Mouse (Mus musculus): ENCODE measurements around the gene Fcgbp. TPM values are rescaled to one million over a fixed set of nuclear protein-coding genes. Genes with fewer than 3 reads are reported as not detected.
"Not testable (repeated sequence)": the region's sequence is repeated elsewhere in the genome, so short reads cannot be mapped to it uniquely, and the experiment has no call there.

The Fcgbp gene
- polyA plus RNA-seq, 1 experiment from 2014 or later: 1.6 TPM

GRCm38 (mm10) chr7:28086236-28086635 lies 15.2 kb downstream of the Fcgbp start:
- peaks cover 23% of the 10 kb centered on the region for H3K27me3 ChIP-seq
- in situ Hi-C loops (cut with MboI; ENCODE audit: low pct_unique_long_range_greater_than_20kb): no loop called here
- no peak for DNase-seq (ENCODE audit: low read depth, low spot score)
- no peak for TF ChIP-seq CTCF (IDR thresholded peaks at IDR 0.05)
- CTCF ChIA-PET: no interaction called here
- no peak for ATAC-seq
- POLR2A ChIA-PET: no interaction called here

- TF ChIP-seq CTCF (IDR thresholded peaks at IDR 0.05): no peak
- in situ Hi-C loops (cut with MboI; ENCODE audit: low pct_unique_long_range_greater_than_20kb): no loop called here
- ChIA-PET CTCF (no interaction called here), POLR2A (no interaction called here)
- no peak for DNase-seq (ENCODE audit: low read depth, low spot score)
- peaks cover 26% of the 10 kb centered on the region for H3K27me3 ChIP-seq
- no peak for ATAC-seq
These were observed 22.5 kb downstream of the Fcgbp start for GRCm38 (mm10) chr7:28093541-28093940.

GRCm38 (mm10) chr7:28099101-28099500 lies 28.1 kb downstream of the Fcgbp start:
- POLR2A ChIA-PET: no interaction called here
- no peak for DNase-seq (ENCODE audit: low read depth, low spot score)
- CTCF ChIA-PET: no interaction called here
- no peak for TF ChIP-seq CTCF (IDR thresholded peaks at IDR 0.05)
- peaks cover 10% of the 10 kb centered on the region for H3K27me3 ChIP-seq
- no peak for ATAC-seq
- in situ Hi-C loops (cut with MboI; ENCODE audit: low pct_unique_long_range_greater_than_20kb): no loop called here

GRCm38 (mm10) chr7:28100596-28101590 lies 29.9 kb downstream of the Fcgbp start:
- ATAC-seq: peak; percentile 45
- peak; percentile 75 for TF ChIP-seq CTCF (IDR thresholded peaks at IDR 0.05)
- no peak for DNase-seq (ENCODE audit: low read depth, low spot score)
- ChIA-PET CTCF (interaction anchor here (0.8 to 1.9 kb wide), 4 partner anchors 12 to 68 kb away, joined by 3 to 5 read pairs (median 4); no protein-coding TSS in a partner anchor), POLR2A (no interaction called here)
- peaks cover 19% of the 10 kb centered on the region for H3K27me3 ChIP-seq
- in situ Hi-C loops (cut with MboI; ENCODE audit: low pct_unique_long_range_greater_than_20kb): no loop called here

GRCm38 (mm10) chr7:28102936-28103335 lies 31.9 kb downstream of the Fcgbp start:
- CTCF ChIA-PET; DNase-seq (ENCODE audit: low read depth, low spot score); in situ Hi-C loops (cut with MboI; ENCODE audit: low pct_unique_long_range_greater_than_20kb); POLR2A ChIA-PET; ATAC-seq: not testable (repeated sequence)
- peaks cover 29% of the 10 kb centered on the region for H3K27me3 ChIP-seq

- CTCF ChIA-PET: no interaction called here
- in situ Hi-C loops (cut with MboI; ENCODE audit: low pct_unique_long_range_greater_than_20kb): no loop called here
- no peak for TF ChIP-seq CTCF (IDR thresholded peaks at IDR 0.05)
- DNase-seq (ENCODE audit: low read depth, low spot score) (no peak), ATAC-seq (no peak)
- peaks cover 24% of the 10 kb centered on the region for H3K27me3 ChIP-seq
- POLR2A ChIA-PET: no interaction called here
These were observed 33.6 kb downstream of the Fcgbp start for GRCm38 (mm10) chr7:28104670-28105069.

GRCm38 (mm10) chr7:28106241-28106640 lies 35.2 kb downstream of the Fcgbp start:
- ChIA-PET CTCF (no interaction called here), POLR2A (no interaction called here)
- in situ Hi-C loops (cut with MboI; ENCODE audit: low pct_unique_long_range_greater_than_20kb): no loop called here
- H3K27me3 ChIP-seq: peaks cover 24% of the 10 kb centered on the region
- no peak for TF ChIP-seq CTCF (IDR thresholded peaks at IDR 0.05)
- ATAC-seq (no peak), DNase-seq (ENCODE audit: low read depth, low spot score) (no peak)

GRCm38 (mm10) chr7:28114648-28115047 lies 43.6 kb downstream of the Fcgbp start:
- ATAC-seq (no peak), DNase-seq (ENCODE audit: low read depth, low spot score) (no peak)
- no peak for TF ChIP-seq CTCF (IDR thresholded peaks at IDR 0.05)
- in situ Hi-C loops (cut with MboI; ENCODE audit: low pct_unique_long_range_greater_than_20kb): no loop called here
- CTCF ChIA-PET: no interaction called here
- POLR2A ChIA-PET: no interaction called here
- H3K27me3 ChIP-seq: peaks cover 19% of the 10 kb centered on the region

- POLR2A ChIA-PET: no interaction called here
- in situ Hi-C loops (cut with MboI; ENCODE audit: low pct_unique_long_range_greater_than_20kb): loop anchor here (25.0 kb wide), 1 partner anchor 558 kb away; the partner anchor contains the start of gene Fbxo27
- peaks cover 26% of the 10 kb centered on the region for H3K27me3 ChIP-seq
- CTCF ChIA-PET: no interaction called here
- DNase-seq (ENCODE audit: low read depth, low spot score): no peak
- no peak for ATAC-seq
- no peak for TF ChIP-seq CTCF (IDR thresholded peaks at IDR 0.05)
These were observed 58.1 kb downstream of the Fcgbp start, which contains the start of gene 9530053A07Rik for GRCm38 (mm10) chr7:28129166-28129565. TSS of gene 9530053A07Rik (plus strand) at chr7:28129466.

- no peak for ATAC-seq
- ChIA-PET POLR2A (no interaction called here), CTCF (interaction anchor here (1.8 kb wide), 1 partner anchor 11 kb away, joined by 6 read pairs; no protein-coding TSS in a partner anchor)
- in situ Hi-C loops (cut with MboI; ENCODE audit: low pct_unique_long_range_greater_than_20kb): loop anchor here (25.0 kb wide), 1 partner anchor 550 kb away; the partner anchor contains the start of gene Fbxo27
- H3K27me3 ChIP-seq: peaks cover 17% of the 10 kb centered on the region
- peak; percentile 82 for TF ChIP-seq CTCF (IDR thresholded peaks at IDR 0.05)
- no peak for DNase-seq (ENCODE audit: low read depth, low spot score)
These were observed 66.6 kb downstream of the Fcgbp start for GRCm38 (mm10) chr7:28137613-28138012.

GRCm38 (mm10) chr7:28148263-28148662 lies 77.2 kb downstream of the Fcgbp start:
- TF ChIP-seq CTCF (IDR thresholded peaks at IDR 0.05): peak; percentile 90
- H3K27me3 ChIP-seq: peaks cover 45% of the 10 kb centered on the region
- POLR2A ChIA-PET: interaction anchor here (0.9 to 1.5 kb wide), 2 partner anchors 10 to 21 kb away, joined by 5 to 7 read pairs; partner anchors contain the start of gene Fbl
- in situ Hi-C loops (cut with MboI; ENCODE audit: low pct_unique_long_range_greater_than_20kb): loop anchor here (5.0 to 25.0 kb wide), 3 partner anchors 59 to 539 kb away; partner anchors contain the start of genes Dll3 and Fbxo27
- ATAC-seq (peak; percentile 23), DNase-seq (ENCODE audit: low read depth, low spot score) (no peak)
- CTCF ChIA-PET: interaction anchor here (0.6 to 2.6 kb wide), 15 partner anchors 10 to 155 kb away, joined by 3 to 17 read pairs (median 4); partner anchors contain the start of gene Fbl

Data from Patski (cell line).